Comparison of ENCODE assay signal across 1 mouse cellular context in the genomic region with DNA sequence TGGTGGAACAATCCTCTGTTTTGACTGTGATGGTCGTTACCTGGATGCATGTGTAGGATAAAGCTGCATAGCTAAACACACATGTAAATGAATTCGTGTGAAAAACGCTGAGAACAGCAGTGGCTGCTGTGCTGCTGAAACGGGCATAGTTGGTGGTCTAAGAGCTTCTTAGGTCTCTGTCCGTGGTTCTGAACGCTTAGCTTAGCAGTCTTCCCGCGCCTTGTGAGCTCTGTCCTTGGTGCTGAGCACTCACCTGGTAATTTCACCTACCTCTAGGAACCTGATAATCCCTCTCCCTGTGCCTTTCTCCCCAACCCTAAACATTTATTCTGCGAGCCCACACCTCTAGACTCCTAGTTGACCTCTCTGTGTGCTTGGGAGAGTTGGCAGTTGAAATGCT.
A peak's percentile ranks its signal among the peaks of the same experiment; 100 is the strongest.
TF ChIP-seq lines count a peak whose summit lies in the region.

No protein-coding gene starts in this region.

TF ChIP-seq in CH12.LX, 34 proteins besides CTCF, POLR2A, EP300 and RAD21 (continued from another document):
- TF ChIP-seq MXI1 (IDR thresholded peaks at IDR 0.05; ENCODE audit: low read depth, low read length) = peak; percentile 89
